Mouse (Mus musculus): ENCODE results near the gene Sptb.

GRCm38 (mm10) chr12:76552321-76552720, 158.0 kb downstream of the Sptb start:
- TF ChIP-seq CTCF (IDR thresholded peaks at IDR 0.05; ENCODE audit: low read depth, low read length) (no peak), POLR2A (IDR thresholded peaks at IDR 0.05; ENCODE audit: borderline replicate concordance, low read depth, low read length) (no peak)
